Mouse (Mus musculus) liver, postnatal 0 days (tissue): Measurements from ENCODE around the gene Pdxk.

Experiments used
- CTCF ChIP-seq: sonication (generic); IDR thresholded peaks from 2 replicates; pipeline ENCODE4 v1.5.1; 2016; ENCODE audit warnings: antibody characterized with exemption, low read depth
- EP300 ChIP-seq: IDR thresholded peaks from 2 replicates; pipeline ENCODE4 v1.6.1; 2016; ENCODE audit warnings: antibody characterized with exemption, low read depth, mild to moderate bottlenecking

- TF ChIP-seq CTCF (no peak), EP300 (no peak)
These were observed 17.4 kb downstream of the Pdxk start for GRCm38 (mm10) chr10:78447396-78447795.
